Mouse (Mus musculus) splenic B cell, adult 2 months (primary cell): ENCODE results near the gene Gm28036.

Experiments
- DNase-seq: peaks from one replicate; pipeline ENCODE4 v3.0.0-alpha.2; 2011; ENCODE audit warnings: low read depth, low spot score
- H3K27me3 ChIP-seq: 2 replicates; pipeline ENCODE4 v1.6.1; 2012; ENCODE audit warnings: mild to moderate bottlenecking, low read length, moderate library complexity, mixed read lengths; ENCODE audit not compliant: control insufficient read depth, poor library complexity, insufficient read depth, severe bottlenecking
- H3K36me3 ChIP-seq: 2 replicates; pipeline ENCODE4 v1.6.1; 2012; ENCODE audit warnings: mild to moderate bottlenecking, low read length, moderate library complexity, mixed read lengths; ENCODE audit not compliant: control insufficient read depth, poor library complexity, insufficient read depth, severe bottlenecking

Gene Gm28036

GRCm38 (mm10) chr2:156111358-156112079 is 15.4 kb downstream of the Gm28036 start, which contains the start of the genes Cpne1 and Rbm12:
Cpne1 (minus strand) TSS chr2:156111965.
Rbm12 (minus strand) TSS chr2:156111978.
- H3K36me3 ChIP-seq: 0 out of 2 replicates have a peak, but pooled peaks cover 2% of the 10 kb centered on the region
- H3K27me3 ChIP-seq: no peaks in the 10 kb centered on the region
- DNase-seq: peak; percentile 91

- H3K36me3 ChIP-seq: 0 out of 2 replicates have a peak, but pooled peaks cover 2% of the 10 kb centered on the region
- no peaks in the 10 kb centered on the region for H3K27me3 ChIP-seq
- DNase-seq: peak; percentile 18
Measured at GRCm38 (mm10) chr2:156110627-156111357, 16.1 kb downstream of the Gm28036 start.

- no peaks in the 10 kb centered on the region for H3K27me3 ChIP-seq
- H3K36me3 ChIP-seq: peaks cover 7% of the 10 kb centered on the region; the same call in 1 of the 2 replicates
- DNase-seq: no peak
Measured at GRCm38 (mm10) chr2:156091926-156092325, 35.0 kb downstream of the Gm28036 start.

GRCm38 (mm10) chr2:156089799-156090198 is 37.1 kb downstream of the Gm28036 start:
- DNase-seq: no peak
- Histone ChIP-seq H3K36me3 (no peaks in the 10 kb centered on the region), H3K27me3 (no peaks in the 10 kb centered on the region)

- Histone ChIP-seq H3K36me3 (no peaks in the 10 kb centered on the region), H3K27me3 (no peaks in the 10 kb centered on the region)
- DNase-seq: no peak
Measured at GRCm38 (mm10) chr2:156087391-156088110, 39.3 kb downstream of the Gm28036 start.

- DNase-seq: no peak
- H3K36me3 ChIP-seq: no peaks in the 10 kb centered on the region
Measured at GRCm38 (mm10) chr2:156084541-156084940, 42.4 kb downstream of the Gm28036 start.

GRCm38 (mm10) chr2:156080391-156080790 is 46.5 kb downstream of the Gm28036 start:
- Histone ChIP-seq H3K36me3 (peaks cover 9% of the 10 kb centered on the region), H3K27me3 (no peaks in the 10 kb centered on the region)
- no peak for DNase-seq

More at GRCm38 (mm10) chr2:156084541-156084940, 42.4 kb downstream of the Gm28036 start:
- no peaks in the 10 kb centered on the region for H3K27me3 ChIP-seq

- no peaks in the 10 kb centered on the region for H3K27me3 ChIP-seq
Measured at GRCm38 (mm10) chr2:156079674-156080073, 47.2 kb downstream of the Gm28036 start.

GRCm38 (mm10) chr2:156079183-156079560 is 47.7 kb downstream of the Gm28036 start:
- Histone ChIP-seq H3K27me3 (no peaks in the 10 kb centered on the region), H3K36me3 (peaks cover 9% of the 10 kb centered on the region)
- no peak for DNase-seq

More at GRCm38 (mm10) chr2:156079674-156080073, 47.2 kb downstream of the Gm28036 start:
- no peak for DNase-seq
- H3K36me3 ChIP-seq: peaks cover 9% of the 10 kb centered on the region

GRCm38 (mm10) chr2:156078421-156079182 is 48.3 kb downstream of the Gm28036 start:
- no peak for DNase-seq
- Histone ChIP-seq H3K36me3 (peaks cover 13% of the 10 kb centered on the region), H3K27me3 (no peaks in the 10 kb centered on the region)

GRCm38 (mm10) chr2:156077461-156077860 is 49.4 kb downstream of the Gm28036 start:
- Histone ChIP-seq H3K36me3 (peaks cover 13% of the 10 kb centered on the region), H3K27me3 (no peaks in the 10 kb centered on the region)
- DNase-seq: no peak

GRCm38 (mm10) chr2:156073725-156074124 is 53.2 kb downstream of the Gm28036 start:
- Histone ChIP-seq H3K36me3 (peaks cover 14% of the 10 kb centered on the region), H3K27me3 (no peaks in the 10 kb centered on the region)
- DNase-seq: no peak

- Histone ChIP-seq H3K27me3 (no peaks in the 10 kb centered on the region), H3K36me3 (peaks cover 8% of the 10 kb centered on the region)
- DNase-seq: no peak
Measured at GRCm38 (mm10) chr2:156071236-156071635, 55.7 kb downstream of the Gm28036 start.

GRCm38 (mm10) chr2:156067916-156068315 is 59.0 kb downstream of the Gm28036 start:
- Histone ChIP-seq H3K36me3 (peaks cover 2% of the 10 kb centered on the region; the same call in 1 of the 2 replicates), H3K27me3 (no peaks in the 10 kb centered on the region; the same call in 1 of the 2 replicates)
- DNase-seq: no peak
